Mouse (Mus musculus): ENCODE measurements around the gene Gm10643. TPM values are rescaled to one million over a fixed set of nuclear protein-coding genes. Genes with fewer than 3 reads are reported as not detected.

Gene Gm10643
- total RNA-seq, 1 experiment, result 1.7 TPM

DNA sequence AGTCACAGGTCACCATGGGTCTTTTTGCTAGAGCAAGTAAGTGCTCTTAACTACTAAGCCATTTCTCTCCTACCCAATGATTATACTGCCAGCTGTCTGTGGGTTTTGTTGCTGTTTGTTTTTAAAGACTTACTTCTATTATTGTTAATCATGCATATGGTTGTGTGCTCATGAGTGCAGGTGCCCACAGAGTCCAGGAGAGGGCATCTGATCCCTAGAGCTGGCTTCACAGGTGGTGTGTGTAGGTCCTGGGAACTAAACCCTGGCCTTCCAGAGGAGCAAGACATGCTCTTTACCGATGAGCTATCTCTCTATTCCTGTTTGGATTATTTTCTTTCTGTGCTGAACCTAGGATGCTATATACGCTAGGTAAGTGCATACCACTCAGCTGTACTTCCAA, 5.7 kb downstream of the Gm10643 start:
- DNase-seq (ENCODE audit: low read depth, low spot score), result no peak
- no peak overlapping the region for H3K9ac ChIP-seq (ENCODE audit: insufficient read depth, low read depth, low read length, poor library complexity, severe bottlenecking)
- H3K36me3 ChIP-seq (ENCODE audit: control insufficient read depth, insufficient read depth, low read length, poor library complexity, severe bottlenecking), result no peaks in the 10 kb centered on the region
- H3K4me1 ChIP-seq (ENCODE audit: control insufficient read depth in 2 of 2, insufficient read depth in 2 of 2, low read length in 2 of 2, poor library complexity in 1 of 2), result peaks cover 0 to 2% of the 10 kb centered on the region in 2 experiments; a peak in 1 of 4 replicates
- no peak overlapping the region for H3K4me3 ChIP-seq (ENCODE audit: insufficient read depth in 1 of 2, low read depth in 1 of 2, low read length in 2 of 2, poor library complexity in 1 of 2, severe bottlenecking in 1 of 2)
- no peaks in the 10 kb centered on the region for H3K9me3 ChIP-seq (ENCODE audit: control insufficient read depth, insufficient read depth, low read depth, low read length)
- TF ChIP-seq HCFC1 (IDR thresholded peaks at IDR 0.05; ENCODE audit: borderline replicate concordance, insufficient read depth, low read length), result no peak
- TF ChIP-seq ZC3H11A (IDR thresholded peaks at IDR 0.05; ENCODE audit: borderline replicate concordance, low read depth, low read length), result no peak
- no peak for TF ChIP-seq CHD2 (IDR thresholded peaks at IDR 0.05; ENCODE audit: low read depth, low read length)
- no peak for TF ChIP-seq ZNF384 (IDR thresholded peaks at IDR 0.05; ENCODE audit: low read depth, low read length)
- no peak for TF ChIP-seq MAFK (IDR thresholded peaks at IDR 0.05; ENCODE audit: insufficient read depth, low read depth, low read length)
- in situ Hi-C loops (cut with MboI; ENCODE audit: low sequenced_read_pairs in 2 of 2, unreplicated experiment in 2 of 2), result no loop called here
- no peak overlapping the region for H3K27ac ChIP-seq (ENCODE audit: insufficient read depth, low read depth, low read length, poor library complexity, severe bottlenecking)

DNA sequence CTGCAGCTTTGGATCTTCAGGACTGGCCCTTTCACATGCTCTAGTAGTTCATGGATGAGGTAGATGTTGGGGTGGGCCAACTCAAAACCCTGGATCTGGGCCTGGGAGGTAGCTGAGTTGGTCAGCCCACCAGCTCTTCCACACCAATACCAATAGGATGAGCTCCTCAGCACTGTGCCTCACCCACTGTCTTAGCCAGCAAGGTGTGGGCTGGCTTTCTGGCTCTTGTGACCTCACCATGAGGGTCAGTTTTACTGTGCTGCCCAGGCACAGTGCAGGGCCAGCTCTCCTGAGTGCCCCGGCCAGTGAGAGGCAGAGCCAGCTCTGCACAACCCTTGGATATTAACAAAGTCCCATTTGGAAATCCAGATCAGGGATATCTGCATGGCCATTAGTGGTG, 7.1 kb downstream of the Gm10643 start:
- in situ Hi-C loops (cut with MboI; ENCODE audit: low sequenced_read_pairs in 2 of 2, unreplicated experiment in 2 of 2), result no loop called here
- TF ChIP-seq CHD2 (IDR thresholded peaks at IDR 0.05; ENCODE audit: low read depth, low read length) (no peak), ZNF384 (IDR thresholded peaks at IDR 0.05; ENCODE audit: low read depth, low read length) (no peak), MAFK (IDR thresholded peaks at IDR 0.05; ENCODE audit: insufficient read depth, low read depth, low read length) (no peak), ZC3H11A (IDR thresholded peaks at IDR 0.05; ENCODE audit: borderline replicate concordance, low read depth, low read length) (no peak), HCFC1 (IDR thresholded peaks at IDR 0.05; ENCODE audit: borderline replicate concordance, insufficient read depth, low read length) (no peak)

DNA sequence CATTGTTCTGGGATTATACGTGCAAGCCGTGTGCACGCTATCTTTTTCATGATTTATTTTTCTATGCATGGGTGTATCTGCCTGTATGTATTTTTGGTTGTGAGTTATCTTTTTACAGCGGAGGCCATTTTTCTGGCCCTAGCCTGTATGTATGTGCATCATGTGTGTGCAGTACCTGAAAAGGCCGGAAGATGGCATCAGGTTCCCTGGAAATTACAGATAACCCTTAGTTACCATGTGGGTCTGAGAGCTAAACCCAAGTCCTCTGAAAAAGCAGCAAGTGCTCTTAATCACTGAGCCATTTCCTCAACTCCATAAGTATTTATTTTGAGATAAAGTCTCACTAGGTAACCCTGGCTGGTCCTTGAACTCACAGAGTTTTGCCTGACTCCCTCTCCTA, 11.7 kb downstream of the Gm10643 start:
- Histone ChIP-seq H3K4me3 (ENCODE audit: insufficient read depth in 1 of 2, low read depth in 1 of 2, low read length in 2 of 2, poor library complexity in 1 of 2, severe bottlenecking in 1 of 2) (no peak overlapping the region), H3K9ac (ENCODE audit: insufficient read depth, low read depth, low read length, poor library complexity, severe bottlenecking) (no peak overlapping the region), H3K36me3 (ENCODE audit: control insufficient read depth, insufficient read depth, low read length, poor library complexity, severe bottlenecking) (no peaks in the 10 kb centered on the region), H3K9me3 (ENCODE audit: control insufficient read depth, insufficient read depth, low read depth, low read length) (no peaks in the 10 kb centered on the region), H3K27ac (ENCODE audit: insufficient read depth, low read depth, low read length, poor library complexity, severe bottlenecking) (no peak overlapping the region), H3K4me1 (ENCODE audit: control insufficient read depth in 2 of 2, insufficient read depth in 2 of 2, low read length in 2 of 2, poor library complexity in 1 of 2) (no peaks in the 10 kb centered on the region)
- TF ChIP-seq MAFK (IDR thresholded peaks at IDR 0.05; ENCODE audit: insufficient read depth, low read depth, low read length) (no peak), ZNF384 (IDR thresholded peaks at IDR 0.05; ENCODE audit: low read depth, low read length) (no peak), ZC3H11A (IDR thresholded peaks at IDR 0.05; ENCODE audit: borderline replicate concordance, low read depth, low read length) (peak; percentile 20; the same call in 1 of the 2 replicates), CHD2 (IDR thresholded peaks at IDR 0.05; ENCODE audit: low read depth, low read length) (no peak)
- DNase-seq (ENCODE audit: low read depth, low spot score), result no peak
- in situ Hi-C loops (cut with MboI; ENCODE audit: low sequenced_read_pairs in 2 of 2, unreplicated experiment in 2 of 2), result no loop called here

More for the DNA sequence above, 7.1 kb downstream of the Gm10643 start:
- H3K9ac ChIP-seq (ENCODE audit: insufficient read depth, low read depth, low read length, poor library complexity, severe bottlenecking), result 0 out of 2 replicates have a peak overlapping the region, but pooled peaks have one; percentile 16
- H3K9me3 ChIP-seq (ENCODE audit: control insufficient read depth, insufficient read depth, low read depth, low read length), result no peaks in the 10 kb centered on the region
- no peaks in the 10 kb centered on the region for H3K36me3 ChIP-seq (ENCODE audit: control insufficient read depth, insufficient read depth, low read length, poor library complexity, severe bottlenecking)
- peak overlapping the region; percentile 69; the same call in 1 of the 2 replicates for H3K27ac ChIP-seq (ENCODE audit: insufficient read depth, low read depth, low read length, poor library complexity, severe bottlenecking)
- DNase-seq (ENCODE audit: low read depth, low spot score), result no peak
- no peaks in the 10 kb centered on the region for H3K4me1 ChIP-seq (ENCODE audit: control insufficient read depth in 2 of 2, insufficient read depth in 2 of 2, low read length in 2 of 2, poor library complexity in 1 of 2)
- peak overlapping the region; percentile 12 to 52; a peak in 3 of 4 replicates for H3K4me3 ChIP-seq (ENCODE audit: insufficient read depth in 1 of 2, low read depth in 1 of 2, low read length in 2 of 2, poor library complexity in 1 of 2, severe bottlenecking in 1 of 2)

DNA sequence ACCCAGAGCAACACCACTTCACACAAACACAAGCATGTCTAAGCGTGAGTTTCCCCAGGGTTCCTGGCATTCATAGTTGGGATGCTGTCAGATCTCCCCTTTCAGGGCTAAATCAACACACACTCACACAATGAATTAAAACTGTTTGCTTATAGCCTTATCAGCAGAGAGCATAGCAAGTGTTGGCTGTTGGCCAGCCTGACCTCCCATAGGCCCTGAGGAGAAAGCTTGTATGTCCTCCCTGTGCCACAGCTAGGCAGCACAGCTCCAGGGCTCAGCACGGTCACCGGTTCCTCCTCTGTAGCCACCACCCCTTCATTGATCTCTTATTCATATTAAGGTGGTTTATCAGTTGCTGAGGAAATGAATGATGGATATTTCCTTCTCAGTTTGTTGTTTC, 12.2 kb downstream of the Gm10643 start:
- H3K27ac ChIP-seq (ENCODE audit: insufficient read depth, low read depth, low read length, poor library complexity, severe bottlenecking), result no peak overlapping the region
- in situ Hi-C loops (cut with MboI; ENCODE audit: low sequenced_read_pairs in 2 of 2, unreplicated experiment in 2 of 2), result no loop called here
- H3K9me3 ChIP-seq (ENCODE audit: control insufficient read depth, insufficient read depth, low read depth, low read length), result no peaks in the 10 kb centered on the region
- DNase-seq (ENCODE audit: low read depth, low spot score), result no peak
- no peaks in the 10 kb centered on the region for H3K4me1 ChIP-seq (ENCODE audit: control insufficient read depth in 2 of 2, insufficient read depth in 2 of 2, low read length in 2 of 2, poor library complexity in 1 of 2)
- H3K9ac ChIP-seq (ENCODE audit: insufficient read depth, low read depth, low read length, poor library complexity, severe bottlenecking), result no peak overlapping the region
- no peaks in the 10 kb centered on the region for H3K36me3 ChIP-seq (ENCODE audit: control insufficient read depth, insufficient read depth, low read length, poor library complexity, severe bottlenecking)
- no peak for TF ChIP-seq ZNF384 (IDR thresholded peaks at IDR 0.05; ENCODE audit: low read depth, low read length)
- TF ChIP-seq CHD2 (IDR thresholded peaks at IDR 0.05; ENCODE audit: low read depth, low read length), result no peak
- TF ChIP-seq MAFK (IDR thresholded peaks at IDR 0.05; ENCODE audit: insufficient read depth, low read depth, low read length), result no peak
- no peak for TF ChIP-seq HCFC1 (IDR thresholded peaks at IDR 0.05; ENCODE audit: borderline replicate concordance, insufficient read depth, low read length)
- TF ChIP-seq ZC3H11A (IDR thresholded peaks at IDR 0.05; ENCODE audit: borderline replicate concordance, low read depth, low read length), result no peak
- H3K4me3 ChIP-seq (ENCODE audit: insufficient read depth in 1 of 2, low read depth in 1 of 2, low read length in 2 of 2, poor library complexity in 1 of 2, severe bottlenecking in 1 of 2), result no peak overlapping the region

DNA sequence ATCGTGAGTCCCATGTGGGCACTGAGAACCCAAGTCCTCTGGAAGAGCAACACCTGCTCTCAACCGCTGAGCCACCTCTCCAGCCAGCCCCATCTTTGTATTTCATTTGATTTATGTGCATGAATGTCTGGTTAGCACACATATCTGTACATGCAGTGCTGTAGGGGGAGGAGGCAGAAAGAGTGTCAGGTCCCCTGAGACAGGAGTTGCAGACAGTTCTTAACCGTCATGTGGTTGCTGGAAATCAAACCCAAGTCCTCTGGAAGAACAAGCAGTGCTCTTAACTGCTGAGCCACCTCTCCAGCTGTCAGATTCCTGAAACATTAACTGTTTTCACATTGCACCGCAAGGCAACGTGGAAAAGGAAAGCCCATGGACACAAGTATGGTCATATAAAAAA, 16.8 kb downstream of the Gm10643 start:
- H3K36me3 ChIP-seq (ENCODE audit: control insufficient read depth, insufficient read depth, low read length, poor library complexity, severe bottlenecking), result no peaks in the 10 kb centered on the region
- H3K9me3 ChIP-seq (ENCODE audit: control insufficient read depth, insufficient read depth, low read depth, low read length), result no peaks in the 10 kb centered on the region
- no peak for DNase-seq (ENCODE audit: low read depth, low spot score)
- no peak for TF ChIP-seq ZC3H11A (IDR thresholded peaks at IDR 0.05; ENCODE audit: borderline replicate concordance, low read depth, low read length)
- H3K9ac ChIP-seq (ENCODE audit: insufficient read depth, low read depth, low read length, poor library complexity, severe bottlenecking), result no peak overlapping the region
- no peak overlapping the region for H3K4me3 ChIP-seq (ENCODE audit: insufficient read depth in 1 of 2, low read depth in 1 of 2, low read length in 2 of 2, poor library complexity in 1 of 2, severe bottlenecking in 1 of 2)
- in situ Hi-C loops (cut with MboI; ENCODE audit: low sequenced_read_pairs in 2 of 2, unreplicated experiment in 2 of 2), result no loop called here
- no peak overlapping the region for H3K27ac ChIP-seq (ENCODE audit: insufficient read depth, low read depth, low read length, poor library complexity, severe bottlenecking)
- H3K4me1 ChIP-seq (ENCODE audit: control insufficient read depth in 2 of 2, insufficient read depth in 2 of 2, low read length in 2 of 2, poor library complexity in 1 of 2), result peaks cover 6 to 11% of the 10 kb centered on the region in 2 experiments

Data from ES-E14 (cell line).